Mouse (Mus musculus): ENCODE measurements around the gene Opa1. TPM values are rescaled to one million over a fixed set of nuclear protein-coding genes. Genes with fewer than 3 reads are reported as not detected.

Gene Opa1
- polyA plus RNA-seq, 1 experiment from 2014 or later: 49.6 TPM

DNA sequence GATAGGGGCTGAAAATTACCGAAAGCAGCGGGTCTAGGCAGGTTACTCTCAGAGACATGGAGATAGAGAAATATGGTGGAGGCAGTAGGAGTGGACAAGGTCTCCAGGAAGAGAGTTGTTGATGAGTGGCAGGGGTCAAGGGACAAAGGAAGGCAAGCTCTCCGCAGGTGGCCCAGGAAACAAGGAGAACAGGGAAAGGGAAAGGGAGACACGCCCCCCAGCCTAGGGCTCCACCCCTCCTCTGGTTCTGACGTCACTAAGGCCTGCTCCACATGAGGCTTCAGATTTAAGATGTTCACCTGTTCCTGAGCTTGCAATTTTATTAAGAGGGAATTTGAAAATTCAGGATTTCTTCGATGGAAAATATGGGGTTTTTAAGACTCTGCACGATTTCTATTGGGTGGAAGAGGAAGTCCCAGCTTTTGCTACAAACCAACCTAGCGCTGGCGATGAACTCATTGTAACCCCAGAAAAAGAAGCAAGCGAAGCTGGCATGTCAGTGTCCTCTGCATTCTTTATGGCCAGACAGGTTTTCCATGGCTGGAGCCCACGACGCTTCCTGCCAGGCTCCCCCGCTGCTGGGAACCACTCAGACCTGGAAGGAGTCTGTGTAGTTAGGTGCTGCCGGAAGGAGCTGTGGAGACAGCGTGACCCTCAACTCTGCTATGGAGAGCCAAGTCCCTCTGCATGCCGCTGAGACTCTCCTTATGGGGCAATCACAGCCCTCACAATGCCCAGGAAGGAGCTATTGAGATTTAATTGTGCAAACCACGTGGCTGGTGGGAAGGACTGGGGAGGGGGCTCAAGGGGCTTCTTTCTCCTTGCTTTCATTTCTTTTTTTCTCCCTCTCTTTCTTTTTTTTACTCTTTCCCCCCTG lies 103.7 kb downstream of the Opa1 start:
- Histone ChIP-seq H3K36me3 (ENCODE audit: control insufficient read depth, insufficient read depth, low read length) (no peaks in the 10 kb centered on the region), H3K9me3 (ENCODE audit: control insufficient read depth, low read length) (no peaks in the 10 kb centered on the region), H3K9ac (ENCODE audit: low read length) (peak overlapping the region; percentile 57), H3K4me3 (ENCODE audit: low read depth, low read length) (peak overlapping the region; percentile 10; the same call in 1 of the 2 replicates), H3K27ac (ENCODE audit: low read depth, low read length) (peak overlapping the region; percentile 76), H3K4me2 (peak overlapping the region; percentile 41), H3K27me3 (ENCODE audit: control insufficient read depth, insufficient read depth, low read length) (peaks cover 69% of the 10 kb centered on the region), H3K4me1 (ENCODE audit: control insufficient read depth, insufficient read depth, low read length) (peaks cover 15% of the 10 kb centered on the region)
- ATAC-seq (ENCODE audit: low FRiP score) (peak; percentile 74), DNase-seq (ENCODE audit: low spot score, missing footprints) (peak; percentile 94)
- 12% methylated on average over 17 of the region's 17 CpGs for WGBS

- H3K4me3 ChIP-seq (ENCODE audit: low read depth, low read length): no peak overlapping the region
- ATAC-seq (ENCODE audit: low FRiP score): peak; percentile 90
- peak overlapping the region; percentile 57; the same call in 1 of the 2 replicates for H3K9ac ChIP-seq (ENCODE audit: low read length)
- peak overlapping the region; percentile 76 for H3K27ac ChIP-seq (ENCODE audit: low read depth, low read length)
- no peaks in the 10 kb centered on the region for H3K36me3 ChIP-seq (ENCODE audit: control insufficient read depth, insufficient read depth, low read length)
- H3K9me3 ChIP-seq (ENCODE audit: control insufficient read depth, low read length): no peaks in the 10 kb centered on the region
- peaks cover 15% of the 10 kb centered on the region for H3K4me1 ChIP-seq (ENCODE audit: control insufficient read depth, insufficient read depth, low read length)
- H3K27me3 ChIP-seq (ENCODE audit: control insufficient read depth, insufficient read depth, low read length): peaks cover 72% of the 10 kb centered on the region
- peak; percentile 96 for DNase-seq (ENCODE audit: low spot score, missing footprints)
- H3K4me2 ChIP-seq: peak overlapping the region; percentile 41
- 3% methylated on average over 12 of the region's 12 CpGs for WGBS
Measured at GRCm38 (mm10) chr16:29683563-29683962, 104.4 kb downstream of the Opa1 start.

DNA sequence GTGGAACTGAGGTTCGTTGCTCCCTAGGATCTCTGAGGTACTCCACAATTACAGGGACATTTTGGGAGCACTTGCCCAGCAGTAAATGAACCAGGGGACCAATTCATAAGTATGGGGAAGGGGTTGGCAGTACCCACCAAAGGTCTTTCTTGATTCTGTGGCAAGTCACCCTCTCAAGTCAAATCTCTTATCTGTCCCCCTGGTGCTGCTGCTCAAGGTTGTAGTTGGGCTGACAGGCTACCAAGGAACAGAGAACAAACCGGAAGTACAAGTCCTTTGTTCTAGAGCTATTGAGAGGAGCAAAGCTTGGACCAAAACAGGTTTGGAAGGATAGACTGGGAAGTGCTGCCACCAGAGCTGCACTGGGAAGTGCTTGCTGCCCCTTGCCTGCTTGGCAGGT lies 105.0 kb downstream of the Opa1 start:
- Histone ChIP-seq H3K27me3 (ENCODE audit: control insufficient read depth, insufficient read depth, low read length) (peaks cover 71% of the 10 kb centered on the region), H3K36me3 (ENCODE audit: control insufficient read depth, insufficient read depth, low read length) (no peaks in the 10 kb centered on the region), H3K9me3 (ENCODE audit: control insufficient read depth, low read length) (no peaks in the 10 kb centered on the region), H3K4me1 (ENCODE audit: control insufficient read depth, insufficient read depth, low read length) (peaks cover 15% of the 10 kb centered on the region), H3K27ac (ENCODE audit: low read depth, low read length) (peak overlapping the region; percentile 76; the same call in 1 of the 2 replicates), H3K4me3 (ENCODE audit: low read depth, low read length) (no peak overlapping the region), H3K4me2 (no peak overlapping the region), H3K9ac (ENCODE audit: low read length) (no peak overlapping the region)
- no peak for ATAC-seq (ENCODE audit: low FRiP score)
- peak; percentile 88 for DNase-seq (ENCODE audit: low spot score, missing footprints)
- 52% methylated on average over 2 of the region's 2 CpGs for WGBS

DNA sequence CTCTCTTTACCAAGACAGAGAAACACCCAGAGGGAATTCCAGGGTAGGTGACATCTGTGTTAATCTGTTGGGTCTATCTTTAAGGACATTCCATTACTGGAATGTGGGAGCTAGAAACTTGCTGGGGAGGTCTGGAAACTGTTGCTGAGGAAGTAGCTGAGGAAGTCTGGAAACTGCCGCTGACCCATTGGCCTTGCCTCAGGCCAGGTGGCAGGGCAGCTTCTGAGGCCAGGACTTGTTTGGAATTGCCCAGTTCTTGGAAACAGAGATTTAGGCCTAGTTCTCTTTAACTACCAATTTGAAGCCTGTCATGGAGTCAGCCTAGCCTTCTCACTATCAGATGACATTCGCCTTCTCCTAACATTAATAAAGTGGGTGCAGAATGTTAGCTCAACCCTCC lies 105.5 kb downstream of the Opa1 start:
- peaks cover 15% of the 10 kb centered on the region for H3K4me1 ChIP-seq (ENCODE audit: control insufficient read depth, insufficient read depth, low read length)
- no peak overlapping the region for H3K27ac ChIP-seq (ENCODE audit: low read depth, low read length)
- 98% methylated on average over 2 of the region's 2 CpGs for WGBS

DNA sequence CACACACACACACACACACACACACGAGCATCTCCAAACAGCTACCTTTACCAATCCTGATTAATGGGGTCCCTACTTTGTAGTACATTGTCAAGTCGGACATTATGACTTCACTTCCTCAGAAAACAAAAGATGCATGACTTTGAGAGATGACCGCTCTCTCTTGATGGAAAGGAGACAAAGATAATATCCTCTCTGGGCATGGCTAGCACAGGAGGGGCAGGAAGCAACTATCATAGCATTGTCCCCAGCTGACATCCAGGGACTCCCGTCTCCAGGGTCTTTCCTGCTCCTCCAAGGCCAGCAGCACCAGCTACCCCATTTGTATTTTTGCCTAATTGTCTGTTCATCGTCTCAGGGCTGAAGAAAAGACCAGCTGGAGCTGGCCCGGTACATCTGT lies 107.0 kb downstream of the Opa1 start:
- H3K4me1 ChIP-seq (ENCODE audit: control insufficient read depth, insufficient read depth, low read length): peaks cover 13% of the 10 kb centered on the region
- no peak for ATAC-seq (ENCODE audit: low FRiP score)

More for the DNA sequence above, 105.5 kb downstream of the Opa1 start:
- ATAC-seq (ENCODE audit: low FRiP score): no peak
- H3K27me3 ChIP-seq (ENCODE audit: control insufficient read depth, insufficient read depth, low read length): peaks cover 70% of the 10 kb centered on the region
- no peak overlapping the region for H3K4me3 ChIP-seq (ENCODE audit: low read depth, low read length)
- no peaks in the 10 kb centered on the region for H3K36me3 ChIP-seq (ENCODE audit: control insufficient read depth, insufficient read depth, low read length)
- H3K9me3 ChIP-seq (ENCODE audit: control insufficient read depth, low read length): no peaks in the 10 kb centered on the region
- no peak overlapping the region for H3K9ac ChIP-seq (ENCODE audit: low read length)
- no peak overlapping the region for H3K4me2 ChIP-seq
- peak; percentile 82 for DNase-seq (ENCODE audit: low spot score, missing footprints)

DNA sequence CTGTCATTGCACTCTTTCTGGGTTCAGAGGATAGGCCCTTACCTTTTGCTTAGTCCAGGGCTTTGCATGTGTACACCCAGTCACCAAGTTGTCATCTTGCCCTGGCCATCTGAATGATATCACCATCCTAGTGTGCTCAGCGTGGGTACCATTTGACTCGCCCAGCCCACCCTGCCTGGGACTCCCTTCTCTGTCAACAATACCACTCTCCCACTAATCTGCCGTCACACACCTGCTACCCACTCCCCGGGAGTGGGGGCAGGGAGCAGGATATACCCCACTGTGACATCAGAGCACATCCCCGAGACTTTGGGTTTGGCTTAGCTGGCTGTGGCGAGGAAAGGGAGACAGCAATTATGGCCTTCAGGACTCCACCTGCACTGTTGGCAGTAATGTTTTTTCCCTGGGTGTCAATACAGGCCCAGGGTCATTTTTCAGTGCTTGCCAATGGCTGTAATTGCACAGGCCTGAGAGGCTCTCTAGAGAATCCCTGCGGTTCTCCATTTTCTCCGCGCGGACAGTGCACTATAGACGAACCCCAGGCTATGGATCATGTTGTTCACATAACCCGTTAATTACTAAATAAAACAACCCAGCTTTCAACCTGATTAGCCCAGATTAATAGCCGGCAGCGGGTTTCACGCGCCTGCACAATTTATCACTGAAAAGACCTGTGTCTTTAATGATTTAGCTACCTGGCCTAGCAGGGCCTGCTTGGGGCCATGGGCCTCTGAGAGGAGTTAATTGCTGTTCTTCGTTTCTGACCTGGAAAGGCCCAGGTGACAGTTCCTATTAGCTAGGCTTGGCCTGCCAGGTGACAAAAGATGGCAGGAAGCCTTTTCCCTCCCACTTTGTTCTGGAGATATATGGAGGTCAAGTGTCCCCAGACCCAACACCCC lies 109.1 kb downstream of the Opa1 start:
- H3K4me1 ChIP-seq (ENCODE audit: control insufficient read depth, insufficient read depth, low read length): peaks cover 6% of the 10 kb centered on the region
- peaks cover 43% of the 10 kb centered on the region for H3K27me3 ChIP-seq (ENCODE audit: control insufficient read depth, insufficient read depth, low read length)
- DNase-seq (ENCODE audit: low spot score, missing footprints): peak; percentile 75
- 71% methylated on average over 17 of the region's 17 CpGs for WGBS
- H3K9ac ChIP-seq (ENCODE audit: low read length): no peak overlapping the region
- H3K4me2 ChIP-seq: no peak overlapping the region
- ATAC-seq (ENCODE audit: low FRiP score): 0 out of 2 replicates have a peak, but pooled peaks have one; percentile 25
- H3K27ac ChIP-seq (ENCODE audit: low read depth, low read length): no peak overlapping the region
- H3K4me3 ChIP-seq (ENCODE audit: low read depth, low read length): no peak overlapping the region
- no peaks in the 10 kb centered on the region for H3K36me3 ChIP-seq (ENCODE audit: control insufficient read depth, insufficient read depth, low read length)
- no peaks in the 10 kb centered on the region for H3K9me3 ChIP-seq (ENCODE audit: control insufficient read depth, low read length)

More for the DNA sequence above, 107.0 kb downstream of the Opa1 start:
- 72% methylated on average over 6 of the region's 6 CpGs for WGBS
- no peak overlapping the region for H3K9ac ChIP-seq (ENCODE audit: low read length)
- no peaks in the 10 kb centered on the region for H3K36me3 ChIP-seq (ENCODE audit: control insufficient read depth, insufficient read depth, low read length)
- H3K27ac ChIP-seq (ENCODE audit: low read depth, low read length): no peak overlapping the region
- no peaks in the 10 kb centered on the region for H3K9me3 ChIP-seq (ENCODE audit: control insufficient read depth, low read length)
- no peak overlapping the region for H3K4me3 ChIP-seq (ENCODE audit: low read depth, low read length)
- no peak overlapping the region for H3K4me2 ChIP-seq
- DNase-seq (ENCODE audit: low spot score, missing footprints): no peak
- peaks cover 55% of the 10 kb centered on the region for H3K27me3 ChIP-seq (ENCODE audit: control insufficient read depth, insufficient read depth, low read length)

DNA sequence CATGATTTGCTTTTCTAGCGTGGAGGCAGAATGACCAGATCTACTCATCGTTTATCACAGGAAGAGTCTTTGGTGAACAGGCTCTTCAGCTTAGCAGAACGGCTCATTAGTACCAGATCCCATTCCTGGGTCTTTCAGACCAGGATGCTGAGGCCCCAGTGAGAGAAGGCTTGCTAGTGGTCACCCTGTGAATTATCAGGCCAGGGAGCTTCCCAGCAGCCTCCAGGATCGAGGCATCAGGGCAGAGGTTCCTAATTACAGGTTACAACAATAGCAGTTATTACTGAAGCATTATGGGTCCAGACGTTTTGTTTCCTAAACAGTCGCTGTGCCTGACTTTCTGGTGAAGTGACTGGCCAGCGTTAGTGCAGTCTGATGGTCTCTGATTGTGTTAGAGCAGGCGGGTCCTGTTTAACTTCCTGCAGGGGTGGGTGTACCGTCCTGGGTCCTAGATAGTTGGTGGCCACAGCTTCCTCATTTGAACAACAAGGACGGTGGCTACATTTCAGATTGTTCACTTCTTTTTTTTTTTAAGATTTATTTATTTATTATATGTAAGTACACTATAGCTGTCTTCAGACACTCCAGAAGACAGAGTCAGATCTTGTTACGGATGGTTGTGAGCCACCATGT lies 110.2 kb downstream of the Opa1 start:
- no peak overlapping the region for H3K4me2 ChIP-seq
- H3K27ac ChIP-seq (ENCODE audit: low read depth, low read length): no peak overlapping the region
- H3K9ac ChIP-seq (ENCODE audit: low read length): no peak overlapping the region
- H3K27me3 ChIP-seq (ENCODE audit: control insufficient read depth, insufficient read depth, low read length): peaks cover 48% of the 10 kb centered on the region
- ATAC-seq (ENCODE audit: low FRiP score): no peak
- peaks cover 6% of the 10 kb centered on the region for H3K4me1 ChIP-seq (ENCODE audit: control insufficient read depth, insufficient read depth, low read length)
- no peaks in the 10 kb centered on the region for H3K36me3 ChIP-seq (ENCODE audit: control insufficient read depth, insufficient read depth, low read length)
- no peaks in the 10 kb centered on the region for H3K9me3 ChIP-seq (ENCODE audit: control insufficient read depth, low read length)
- DNase-seq (ENCODE audit: low spot score, missing footprints): no peak
- 76% methylated on average over 11 of the region's 11 CpGs for WGBS
- no peak overlapping the region for H3K4me3 ChIP-seq (ENCODE audit: low read depth, low read length)

GRCm38 (mm10) chr16:29693025-29693682 lies 114.0 kb downstream of the Opa1 start:
- 15% methylated on average over 5 of the region's 5 CpGs for WGBS
- peaks cover 27% of the 10 kb centered on the region for H3K27me3 ChIP-seq (ENCODE audit: control insufficient read depth, insufficient read depth, low read length)
- H3K4me2 ChIP-seq: no peak overlapping the region
- ATAC-seq (ENCODE audit: low FRiP score): peak; percentile 66; the same call in 1 of the 2 replicates
- peaks cover 6% of the 10 kb centered on the region for H3K4me1 ChIP-seq (ENCODE audit: control insufficient read depth, insufficient read depth, low read length)
- H3K4me3 ChIP-seq (ENCODE audit: low read depth, low read length): no peak overlapping the region
- H3K9me3 ChIP-seq (ENCODE audit: control insufficient read depth, low read length): no peaks in the 10 kb centered on the region
- H3K27ac ChIP-seq (ENCODE audit: low read depth, low read length): no peak overlapping the region
- H3K36me3 ChIP-seq (ENCODE audit: control insufficient read depth, insufficient read depth, low read length): no peaks in the 10 kb centered on the region
- no peak for DNase-seq (ENCODE audit: low spot score, missing footprints)
- no peak overlapping the region for H3K9ac ChIP-seq (ENCODE audit: low read length)
